Mouse (Mus musculus) heart, postnatal 0 days (tissue): ENCODE measurements at regions not wholly inside any gene's neighbourhood (a gene's known extent, or its start where the extent isn't known, plus 50 kb on each side); places are given as distances from the start of the nearest gene placed in this dataset.

Experiments
- CTCF ChIP-seq: IDR thresholded peaks from 2 replicates; pipeline ENCODE4 v1.5.1; 2016; ENCODE audit warnings: antibody characterized with exemption, control low read depth, low read depth
- EP300 ChIP-seq: IDR thresholded peaks from 2 replicates; pipeline ENCODE4 v1.6.1; 2016; ENCODE audit warnings: antibody characterized with exemption, low read depth

- TF ChIP-seq CTCF (no peak), EP300 (no peak)
Observed at GRCm38 (mm10) chr11:17686806-17687205, 266.9 kb downstream of the Etaa1 start.
